Mouse (Mus musculus) heart, adult 2 months (tissue): ENCODE data around the gene Pcbp4. TPM values are rescaled to one million over a fixed set of nuclear protein-coding genes. Genes with fewer than 3 reads are reported as not detected.

Experiments
- DNase-seq, 2 experiments: peaks; one replicate each; pipeline ENCODE4 v3.0.0; 2021
- H3K27ac ChIP-seq: fragments of 200-600 bp; 2 replicates; pipeline ENCODE4 v1.8.1; 2022
- H3K27me3 ChIP-seq: fragments of 200-500 bp; 2 replicates; pipeline ENCODE4 v1.6.1; 2012; ENCODE audit warnings: mild to moderate bottlenecking, low read length, inconsistent platforms, mixed read lengths; ENCODE audit not compliant: control insufficient read depth, insufficient read depth
- H3K36me3 ChIP-seq: fragments of 200-500 bp; 2 replicates; pipeline ENCODE4 v1.6.1; 2012; ENCODE audit warnings: low read length, inconsistent platforms; ENCODE audit not compliant: control insufficient read depth, insufficient read depth
- H3K4me1 ChIP-seq: fragments of 200-500 bp; 2 replicates; pipeline ENCODE4 v1.6.1; 2011; ENCODE audit warnings: low read length; ENCODE audit not compliant: control insufficient read depth, insufficient read depth
- H3K4me3 ChIP-seq: fragments of 200-600 bp; 2 replicates; pipeline ENCODE4 v1.8.1; 2022
- H3K79me2 ChIP-seq: fragments of 200-500 bp; replicated peaks from 2 replicates; pipeline ENCODE4 v1.6.1; 2012; ENCODE audit warnings: mild to moderate bottlenecking, inconsistent platforms, low read length, moderate library complexity, mixed read lengths; ENCODE audit not compliant: control insufficient read depth, insufficient read depth
- H3K9ac ChIP-seq: fragments of 200-500 bp; 2 replicates; pipeline ENCODE4 v1.6.1; 2012; ENCODE audit warnings: low read depth, mild to moderate bottlenecking, control low read depth, inconsistent platforms, low read length, mixed read lengths
- CTCF ChIP-seq: fragments of 200-600 bp; IDR thresholded peaks from 2 replicates; pipeline ENCODE4 v1.8.1; 2022; ENCODE audit warnings: antibody characterized with exemption, mild to moderate bottlenecking, moderate library complexity
- EP300 ChIP-seq: fragments of 200-500 bp; IDR thresholded peaks from 2 replicates; pipeline ENCODE4 v1.6.1; 2011; ENCODE audit warnings: low read depth, low read length, control low read depth; ENCODE audit not compliant: insufficient read depth
- POLR2A ChIP-seq: fragments of 200-500 bp; IDR thresholded peaks from 2 replicates; pipeline ENCODE4 v1.6.1; 2011; ENCODE audit warnings: mild to moderate bottlenecking, low read depth, low read length, control low read depth; ENCODE audit not compliant: insufficient read depth
- WGBS: fragments of 180-500 bp; shearing (Covaris S2); methylation state at CpG from one replicate; pipeline ENCODE4 v1.1.7; 2018; 5-methylcytosine and 5-hydroxymethylcytosine counted together
- intact Hi-C: fragments of 180-260 bp; cut with DNase I; formaldehyde crosslinking; loops from one replicate; pipeline ENCODE4 v1.15.1; 2025
- polyA plus RNA-seq: library from polyadenylated mRNA; depleted of rRNA; stranded (reverse); fragments of >200 nt; gene quantifications from 2 replicates; pipeline ENCODE4 v1.2.3, GENCODE M21; 2012; rRNA removed
- total RNA-seq, 2 experiments: library from RNA; stranded (reverse); gene quantifications; 2 replicates each; pipeline ENCODE4 v1.2.3; 2021

Gene Pcbp4
- total and polyA plus RNA-seq, 3 experiments, result 70.0 to 92.8 (median 74.6) TPM

DNA sequence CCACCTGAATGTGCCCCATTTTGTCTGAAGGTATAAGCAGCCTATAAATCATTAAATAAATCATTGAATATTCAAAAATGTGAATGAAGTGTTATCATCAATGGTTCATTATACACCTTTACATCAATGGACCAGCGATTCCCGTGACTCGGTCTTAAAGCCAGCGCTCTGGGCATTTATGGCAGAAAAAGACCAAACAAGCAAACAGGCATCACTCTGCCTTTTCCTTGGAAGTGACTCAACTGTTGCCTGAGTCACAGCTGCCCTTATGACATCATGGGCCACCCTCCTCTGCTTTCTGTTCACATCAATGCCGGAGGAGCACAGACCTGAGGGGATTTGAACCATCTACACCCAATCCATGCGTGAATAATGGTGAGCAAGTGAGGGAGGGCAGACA lies 46.6 kb downstream of the Pcbp4 start, which contains the start of gene Iqcf1:
TSS of gene Iqcf1 (plus strand) at position 301 of the 400 bp plus-strand sequence.
- H3K4me3 ChIP-seq, result no peak within 1 kb of the TSS
- WGBS, result 89% methylated on average over 6 of the region's 6 CpGs
- H3K4me1 ChIP-seq, result no peaks in the 10 kb centered on the region
- TF ChIP-seq EP300, result no peak
- TF ChIP-seq CTCF, result no peak
- TF ChIP-seq POLR2A, result no peak
- H3K27me3 ChIP-seq, result no peaks in the 10 kb centered on the region
- H3K27ac ChIP-seq, result no peak within 1 kb of the TSS
- intact Hi-C loops, result no loop called here
- H3K79me2 ChIP-seq, result no peaks in the 10 kb centered on the region
- no peak within 1 kb of the TSS for H3K9ac ChIP-seq
- H3K36me3 ChIP-seq, result no peaks in the 10 kb centered on the region
- no peak for DNase-seq

DNA sequence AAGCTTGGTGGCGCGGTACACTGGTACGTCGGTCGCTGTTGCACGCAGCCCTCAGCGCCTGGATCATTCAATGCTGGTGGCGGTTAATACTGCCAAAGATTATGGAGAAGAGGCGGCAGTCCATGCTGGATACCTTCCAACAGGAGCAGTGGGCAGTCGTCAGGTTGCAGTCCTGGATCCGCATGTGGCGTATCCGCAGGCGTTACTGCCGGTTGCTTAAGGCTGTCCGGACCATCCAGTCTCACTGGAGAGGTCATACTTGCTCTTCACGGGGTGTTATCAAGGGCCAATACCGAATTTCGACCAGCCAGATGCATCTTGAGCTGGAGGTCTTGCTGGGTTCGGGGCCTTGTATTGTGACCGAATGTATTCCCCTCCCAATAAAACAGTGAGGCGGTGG lies 48.8 kb downstream of the Pcbp4 start:
- no peak for DNase-seq
- H3K4me3 ChIP-seq, result no peak overlapping the region
- intact Hi-C loops, result no loop called here
- no peak overlapping the region for H3K27ac ChIP-seq
- H3K4me1 ChIP-seq, result no peaks in the 10 kb centered on the region
- H3K36me3 ChIP-seq, result no peaks in the 10 kb centered on the region
- 86% methylated on average over 22 of the region's 22 CpGs for WGBS
- TF ChIP-seq CTCF, result no peak
- TF ChIP-seq EP300, result no peak
- no peak for TF ChIP-seq POLR2A
- no peaks in the 10 kb centered on the region for H3K79me2 ChIP-seq
- no peak overlapping the region for H3K9ac ChIP-seq
- no peaks in the 10 kb centered on the region for H3K27me3 ChIP-seq

DNA sequence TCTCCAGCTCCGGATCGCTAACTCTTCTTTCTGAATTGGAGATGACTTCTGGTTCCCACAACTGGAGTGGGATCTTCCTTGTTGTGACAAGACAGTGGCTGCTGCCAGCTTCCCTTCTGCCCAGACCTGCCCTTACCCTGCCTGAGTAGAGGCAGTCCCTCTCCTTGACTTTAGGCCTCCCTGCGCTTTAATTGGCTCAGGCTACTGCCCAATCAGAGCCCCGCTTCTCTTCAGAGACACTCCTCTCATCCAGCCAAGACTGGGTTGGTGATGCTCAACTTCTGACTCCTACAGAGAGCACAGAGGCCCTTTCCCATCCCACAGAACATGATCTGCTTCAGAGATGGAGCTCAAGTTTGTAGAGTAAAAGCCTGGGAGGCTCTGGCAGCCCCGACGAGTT lies 51.2 kb downstream of the Pcbp4 start:
- TF ChIP-seq CTCF, result no peak
- TF ChIP-seq EP300, result no peak
- TF ChIP-seq POLR2A, result no peak
- intact Hi-C loops, result no loop called here
- no peaks in the 10 kb centered on the region for H3K79me2 ChIP-seq
- no peaks in the 10 kb centered on the region for H3K27me3 ChIP-seq
- WGBS, result 76% methylated on average over 6 of the region's 6 CpGs
- H3K27ac ChIP-seq, result no peak overlapping the region
- no peak overlapping the region for H3K9ac ChIP-seq
- no peak for DNase-seq
- H3K4me1 ChIP-seq, result no peaks in the 10 kb centered on the region
- no peak overlapping the region for H3K4me3 ChIP-seq
- no peaks in the 10 kb centered on the region for H3K36me3 ChIP-seq

DNA sequence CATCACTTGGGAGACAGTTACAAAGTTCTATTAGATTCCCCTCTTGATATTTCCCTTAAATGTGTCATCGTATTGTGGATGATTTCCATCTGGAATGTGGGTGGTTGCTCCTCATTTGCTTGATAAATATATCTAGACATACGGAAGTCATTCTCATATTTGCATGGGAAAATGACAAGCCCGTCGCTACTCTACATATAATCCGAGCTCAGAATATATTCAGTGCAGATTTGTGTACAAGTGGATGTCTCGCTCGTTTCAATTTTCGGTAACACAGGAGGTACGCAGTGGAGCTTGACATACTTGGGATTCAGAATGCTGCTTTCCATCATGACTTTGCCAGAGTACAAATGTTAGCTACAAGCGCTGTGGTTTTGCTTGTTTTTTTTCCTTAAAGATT lies 56.3 kb downstream of the Pcbp4 start:
- Histone ChIP-seq H3K4me3 (no peak overlapping the region), H3K36me3 (no peaks in the 10 kb centered on the region), H3K27ac (no peak overlapping the region), H3K4me1 (no peaks in the 10 kb centered on the region), H3K27me3 (no peaks in the 10 kb centered on the region), H3K79me2 (no peaks in the 10 kb centered on the region), H3K9ac (no peak overlapping the region)
- WGBS, result 85% methylated on average over 10 of the region's 10 CpGs
- intact Hi-C loops, result no loop called here
- DNase-seq, result no peak
- TF ChIP-seq EP300 (no peak), CTCF (no peak), POLR2A (no peak)

DNA sequence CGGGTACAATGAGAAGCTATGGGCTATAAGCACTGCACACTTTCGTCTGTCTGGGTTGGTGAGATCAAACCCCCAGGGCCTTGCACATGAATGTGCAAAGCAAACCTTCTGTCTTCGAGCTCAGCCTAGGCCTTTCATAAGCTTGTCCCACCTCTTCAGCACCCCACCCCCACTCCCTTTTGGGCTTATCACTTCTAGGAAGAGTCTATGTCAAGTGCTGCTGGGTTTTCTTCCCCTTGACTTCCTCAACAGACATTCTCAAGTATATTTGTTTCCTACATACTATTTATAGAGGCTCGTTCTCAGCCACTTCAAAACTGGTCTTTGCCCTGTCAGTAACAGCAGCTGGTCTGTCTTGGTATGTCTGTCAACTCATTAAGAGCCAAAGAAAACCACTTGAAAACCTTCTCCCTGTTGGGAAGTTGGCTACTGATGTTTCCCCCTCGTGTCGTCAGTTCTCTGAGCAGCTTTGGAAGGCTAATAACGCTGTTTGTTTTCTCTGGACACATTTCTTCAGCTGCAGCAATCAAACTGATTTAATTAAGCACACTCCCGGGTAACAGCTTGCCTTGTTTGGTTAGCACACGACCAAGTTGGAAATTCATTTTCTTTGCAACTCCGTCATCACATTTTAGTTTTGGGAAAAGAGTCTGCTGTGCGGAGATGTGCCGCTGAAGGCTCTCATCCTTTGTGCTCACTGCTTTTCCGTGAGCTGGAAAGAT lies 59.8 kb downstream of the Pcbp4 start:
- no peak for DNase-seq
- H3K36me3 ChIP-seq, result no peaks in the 10 kb centered on the region
- intact Hi-C loops, result no loop called here
- no peak overlapping the region for H3K9ac ChIP-seq
- no peak overlapping the region for H3K27ac ChIP-seq
- no peaks in the 10 kb centered on the region; the same call in 1 of the 2 replicates for H3K27me3 ChIP-seq
- no peaks in the 10 kb centered on the region for H3K79me2 ChIP-seq
- no peaks in the 10 kb centered on the region for H3K4me1 ChIP-seq
- no peak overlapping the region for H3K4me3 ChIP-seq
- TF ChIP-seq CTCF, result no peak
- no peak for TF ChIP-seq POLR2A
- TF ChIP-seq EP300, result no peak
- 34% methylated on average over 13 of the region's 13 CpGs for WGBS

DNA sequence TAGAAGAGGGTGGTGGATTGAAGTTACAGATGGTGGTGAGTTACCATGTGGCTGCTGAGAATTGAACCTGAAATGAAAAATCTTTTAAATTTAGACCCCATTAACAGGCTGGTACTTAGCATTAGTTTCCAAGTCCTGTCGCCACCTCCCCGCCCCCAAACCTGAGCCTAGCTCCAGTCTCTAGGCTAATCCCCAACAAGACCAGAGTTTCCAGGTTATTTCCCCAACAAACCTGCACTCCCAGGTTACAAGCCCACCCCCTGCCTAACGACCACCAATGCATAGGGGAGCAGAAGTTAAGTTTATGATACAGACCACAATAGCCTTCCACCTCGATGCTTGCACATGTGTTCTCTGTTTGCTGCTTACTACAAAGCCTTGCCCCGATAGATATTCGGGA lies 60.5 kb downstream of the Pcbp4 start:
- TF ChIP-seq POLR2A (no peak), CTCF (no peak), EP300 (no peak)
- no peak overlapping the region for H3K4me3 ChIP-seq
- H3K4me1 ChIP-seq, result no peaks in the 10 kb centered on the region
- H3K9ac ChIP-seq, result no peak overlapping the region
- H3K79me2 ChIP-seq, result no peaks in the 10 kb centered on the region
- no peak for DNase-seq
- no peak overlapping the region for H3K27ac ChIP-seq
- WGBS, result 80% methylated on average over 6 of the region's 6 CpGs
- H3K27me3 ChIP-seq, result no peaks in the 10 kb centered on the region; the same call in 1 of the 2 replicates
- intact Hi-C loops, result no loop called here
- H3K36me3 ChIP-seq, result no peaks in the 10 kb centered on the region

Other genes with a start within 250 kb of the Pcbp4 start
- under 1 TPM; 0.39 to 0.47 TPM for gene Tlr9, start 230.7 kb upstream of the Pcbp4 start, total RNA-seq
- gene Tlr9, start 230.7 kb upstream of the Pcbp4 start, polyA plus RNA-seq, result 1.1 and 1.9 TPM in 2 replicates
- 100 to 1,000 TPM; 438 to 443 TPM for gene Alas1, start 204.6 kb upstream of the Pcbp4 start, total RNA-seq
- gene Alas1, start 204.6 kb upstream of the Pcbp4 start, polyA plus RNA-seq, result 382 and 470 TPM in 2 replicates
- gene Poc1a, start 172.2 kb upstream of the Pcbp4 start, total RNA-seq, result 1 to 10 TPM; 3.2 to 4.0 TPM
- 5.9 and 6.2 TPM in 2 replicates for gene Poc1a, start 172.2 kb upstream of the Pcbp4 start, polyA plus RNA-seq
- 10 to 100 TPM; 47.6 to 64.9 TPM for gene Dusp7, start 84.7 kb upstream of the Pcbp4 start, total RNA-seq
- 102 and 118 TPM in 2 replicates for gene Dusp7, start 84.7 kb upstream of the Pcbp4 start, polyA plus RNA-seq
- gene Rpl29, start 23.8 kb upstream of the Pcbp4 start, total RNA-seq, result 100 to 1,000 TPM; 251 to 296 TPM
- 247 and 287 TPM in 2 replicates for gene Rpl29, start 23.8 kb upstream of the Pcbp4 start, polyA plus RNA-seq
- 10 to 100 TPM; 20.1 to 26.7 TPM for gene Acy1, start 15.0 kb upstream of the Pcbp4 start, total RNA-seq
- gene Acy1, start 15.0 kb upstream of the Pcbp4 start, polyA plus RNA-seq, result 12.0 and 12.5 TPM in 2 replicates
- 1 to 10 TPM; 6.6 to 6.8 TPM for gene Abhd14b, start 5.8 kb upstream of the Pcbp4 start, total RNA-seq
- 27.8 and 34.8 TPM in 2 replicates for gene Abhd14b, start 5.8 kb upstream of the Pcbp4 start, polyA plus RNA-seq
- 10 to 100 TPM; 18.7 to 21.8 TPM for gene Abhd14a, start 5.6 kb upstream of the Pcbp4 start, total RNA-seq
- gene Abhd14a, start 5.6 kb upstream of the Pcbp4 start, polyA plus RNA-seq, result 33.2 and 43.0 TPM in 2 replicates
- not detected for gene Gpr62, start 12.6 kb downstream of the Pcbp4 start, total RNA-seq
- 0.12 TPM in 1 of 2 replicates, not detected in the other for gene Gpr62, start 12.6 kb downstream of the Pcbp4 start, polyA plus RNA-seq
- 10 to 100 TPM; 18.9 to 23.4 TPM for gene Rrp9, start 22.7 kb downstream of the Pcbp4 start, total RNA-seq
- 21.0 and 22.3 TPM in 2 replicates for gene Rrp9, start 22.7 kb downstream of the Pcbp4 start, polyA plus RNA-seq
- gene Parp3, start 23.7 kb downstream of the Pcbp4 start, total RNA-seq, result 10 to 100 TPM; 29.4 to 31.2 TPM
- 35.1 and 46.7 TPM in 2 replicates for gene Parp3, start 23.7 kb downstream of the Pcbp4 start, polyA plus RNA-seq
- gene Iqcf1, start 46.7 kb downstream of the Pcbp4 start, total RNA-seq, result not detected
- gene Iqcf1, start 46.7 kb downstream of the Pcbp4 start, polyA plus RNA-seq, result 0.37 TPM in 1 of 2 replicates, not detected in the other
- gene Iqcf5, start 61.3 kb downstream of the Pcbp4 start, total RNA-seq, result not detected
- gene Iqcf5, start 61.3 kb downstream of the Pcbp4 start, polyA plus RNA-seq, result not detected in 2 replicates
- not detected for gene Iqcf3, start 108.3 kb downstream of the Pcbp4 start, total RNA-seq
- 0.15 TPM in 1 of 2 replicates, not detected in the other for gene Iqcf3, start 108.3 kb downstream of the Pcbp4 start, polyA plus RNA-seq
- gene Iqcf4, start 117.7 kb downstream of the Pcbp4 start, total RNA-seq, result not detected
- gene Iqcf4, start 117.7 kb downstream of the Pcbp4 start, polyA plus RNA-seq, result not detected in 2 replicates
- gene Iqcf6, start 173.3 kb downstream of the Pcbp4 start, total RNA-seq, result not detected
- gene Iqcf6, start 173.3 kb downstream of the Pcbp4 start, polyA plus RNA-seq, result not detected in 2 replicates
- not detected for gene Grm2, start 202.8 kb downstream of the Pcbp4 start, total RNA-seq
- 0.09 TPM in 1 of 2 replicates, not detected in the other for gene Grm2, start 202.8 kb downstream of the Pcbp4 start, polyA plus RNA-seq
- gene Tex264, start 232.6 kb downstream of the Pcbp4 start, total RNA-seq, result 10 to 100 TPM; 40.3 to 47.6 TPM
- 62.1 and 69.2 TPM in 2 replicates for gene Tex264, start 232.6 kb downstream of the Pcbp4 start, polyA plus RNA-seq